Mouse (Mus musculus) liver, embryonic 11.5 days (tissue): ENCODE data around the gene Hkdc1. TPM values are rescaled to one million over a fixed set of nuclear protein-coding genes. Genes with fewer than 3 reads are reported as not detected.
A peak's percentile ranks its signal among the peaks of the same experiment; 100 is the strongest.

Experiments used
- ATAC-seq: fragments of 200-750 bp; cut with Nextera tagmentation; replicated peaks from 2 replicates; pipeline ENCODE4 v1.8.0; 2017; ENCODE audit warnings: moderate number of reproducible peaks, mild to moderate bottlenecking, moderate TSS enrichment, moderate library complexity; ENCODE audit not compliant: low FRiP score
- DNase-seq: peaks from one replicate; pipeline ENCODE4 v3.0.0-alpha.2; 2017; ENCODE audit warnings: low spot score
- H3K27ac ChIP-seq: fragments of 300-500 bp; sonication (generic); 2 replicates; pipeline ENCODE4 v1.5.1; 2014; ENCODE audit warnings: mild to moderate bottlenecking, low read depth, low read length, control low read depth
- H3K27me3 ChIP-seq: fragments of 300-500 bp; sonication (generic); replicated peaks from 2 replicates; pipeline ENCODE4 v1.6.1; 2014; ENCODE audit warnings: low read length, mixed read lengths; ENCODE audit not compliant: control insufficient read depth, insufficient read depth
- H3K36me3 ChIP-seq: fragments of 300-500 bp; sonication (generic); 2 replicates; pipeline ENCODE4 v1.6.1; 2014; ENCODE audit warnings: mild to moderate bottlenecking, low read length, moderate library complexity, mixed read lengths; ENCODE audit not compliant: control insufficient read depth, insufficient read depth
- H3K4me1 ChIP-seq: fragments of 300-500 bp; sonication (generic); replicated peaks from 2 replicates; pipeline ENCODE4 v1.6.1; 2014; ENCODE audit warnings: low read length, mixed read lengths; ENCODE audit not compliant: control insufficient read depth, insufficient read depth
- H3K4me2 ChIP-seq: fragments of 300-500 bp; sonication (generic); 2 replicates; pipeline ENCODE4 v1.6.1; 2014; ENCODE audit warnings: mild to moderate bottlenecking, control low read depth, moderate library complexity
- H3K4me3 ChIP-seq: fragments of 300-500 bp; sonication (generic); 2 replicates; pipeline ENCODE4 v1.5.1; 2014; ENCODE audit warnings: low read depth, low read length, control low read depth
- H3K9ac ChIP-seq: fragments of 300-500 bp; sonication (generic); 2 replicates; pipeline ENCODE4 v1.6.1; 2014; ENCODE audit warnings: low read depth, low read length, control low read depth
- H3K9me3 ChIP-seq: fragments of 300-500 bp; sonication (generic); 2 replicates; pipeline ENCODE4 v1.6.1; 2016; ENCODE audit warnings: low read length, inconsistent platforms, mixed read lengths; ENCODE audit not compliant: control insufficient read depth
- WGBS: fragments of 180-500 bp; shearing (Covaris S2); extraction: QIAGEN DNeasy Blood & Tissue Kit; methylation state at CpG from one replicate; pipeline ENCODE4 v1.1.7; 2014; 5-methylcytosine and 5-hydroxymethylcytosine counted together
- polyA plus RNA-seq: library from polyadenylated mRNA; unstranded; fragments of >200 nt; fragmentation: Nextera tagmentation; extraction: Ambion mirVana; gene quantifications from 2 replicates; pipeline ENCODE4 v1.2.1, GENCODE M21; 2014

Hkdc1 gene
- polyA plus RNA-seq, 1 experiment from 2014 or later = 6.6 TPM

- H3K9ac ChIP-seq = no peak overlapping the region
- H3K4me2 ChIP-seq = peak overlapping the region; percentile 75
- no peaks in the 10 kb centered on the region for H3K27me3 ChIP-seq
- H3K4me3 ChIP-seq = peak overlapping the region; percentile 48; the same call in 1 of the 2 replicates
- peak overlapping the region; percentile 17; the same call in 1 of the 2 replicates for H3K27ac ChIP-seq
- no peaks in the 10 kb centered on the region for H3K9me3 ChIP-seq
- peaks cover 66% of the 10 kb centered on the region for H3K4me1 ChIP-seq
- ATAC-seq = no peak
- no peaks in the 10 kb centered on the region for H3K36me3 ChIP-seq
- 25% methylated on average over 5 of the region's 5 CpGs for WGBS
- DNase-seq = no peak
Observed at GRCm38 (mm10) chr10:62338626-62339025, 83.7 kb downstream of the Hkdc1 start.

- Histone ChIP-seq H3K27me3 (no peaks in the 10 kb centered on the region), H3K4me1 (peaks cover 66% of the 10 kb centered on the region), H3K9me3 (no peaks in the 10 kb centered on the region), H3K4me3 (peak overlapping the region; percentile 48; the same call in 1 of the 2 replicates), H3K9ac (no peak overlapping the region; the same call in 1 of the 2 replicates), H3K27ac (peak overlapping the region; percentile 17; the same call in 1 of the 2 replicates), H3K36me3 (no peaks in the 10 kb centered on the region), H3K4me2 (peak overlapping the region; percentile 75)
- no peak for ATAC-seq
- no peak for DNase-seq
- WGBS = 54% methylated on average over 9 of the region's 9 CpGs
Observed at GRCm38 (mm10) chr10:62338176-62338575, 84.1 kb downstream of the Hkdc1 start.

- DNase-seq = no peak
- WGBS = 33% methylated on average over 12 of the region's 12 CpGs
- Histone ChIP-seq H3K9me3 (no peaks in the 10 kb centered on the region), H3K4me1 (peaks cover 68% of the 10 kb centered on the region), H3K4me3 (no peak overlapping the region), H3K27me3 (no peaks in the 10 kb centered on the region), H3K9ac (peak overlapping the region; percentile 42), H3K36me3 (no peaks in the 10 kb centered on the region), H3K27ac (peak overlapping the region; percentile 30), H3K4me2 (peak overlapping the region; percentile 40)
- no peak for ATAC-seq
Observed at GRCm38 (mm10) chr10:62336601-62337578, 85.4 kb downstream of the Hkdc1 start.

- Histone ChIP-seq H3K27ac (0 out of 2 replicates have a peak overlapping the region, but pooled peaks have one; percentile 30), H3K36me3 (no peaks in the 10 kb centered on the region), H3K9ac (no peak overlapping the region), H3K27me3 (no peaks in the 10 kb centered on the region), H3K4me3 (no peak overlapping the region), H3K4me2 (peak overlapping the region; percentile 45), H3K4me1 (peaks cover 72% of the 10 kb centered on the region), H3K9me3 (no peaks in the 10 kb centered on the region)
- ATAC-seq (no peak), DNase-seq (no peak)
- 14% methylated on average over 6 of the region's 6 CpGs for WGBS
Observed at GRCm38 (mm10) chr10:62335423-62335776, 86.9 kb downstream of the Hkdc1 start.

- peak overlapping the region; percentile 45 for H3K4me2 ChIP-seq
- 56% methylated on average over 20 of the region's 20 CpGs for WGBS
- H3K4me3 ChIP-seq = no peak overlapping the region
- H3K4me1 ChIP-seq = peaks cover 76% of the 10 kb centered on the region
- H3K27me3 ChIP-seq = no peaks in the 10 kb centered on the region
- H3K36me3 ChIP-seq = no peaks in the 10 kb centered on the region
- ATAC-seq (peak; percentile 47; the same call in 1 of the 2 replicates), DNase-seq (no peak)
- H3K27ac ChIP-seq = 0 out of 2 replicates have a peak overlapping the region, but pooled peaks have one; percentile 21
- no peak overlapping the region for H3K9ac ChIP-seq
- no peaks in the 10 kb centered on the region for H3K9me3 ChIP-seq
Observed at GRCm38 (mm10) chr10:62334686-62335422, 87.4 kb downstream of the Hkdc1 start.

GRCm38 (mm10) chr10:62333269-62333668, 89.0 kb downstream of the Hkdc1 start:
- H3K4me3 ChIP-seq = 0 out of 2 replicates have a peak overlapping the region, but pooled peaks have one; percentile 18
- no peaks in the 10 kb centered on the region for H3K27me3 ChIP-seq
- peak overlapping the region; percentile 31; the same call in 1 of the 2 replicates for H3K9ac ChIP-seq

More at GRCm38 (mm10) chr10:62333269-62333668, 89.0 kb downstream of the Hkdc1 start:
- H3K36me3 ChIP-seq = 0 out of 2 replicates have a peak, but pooled peaks cover 3% of the 10 kb centered on the region
- DNase-seq = no peak
- peaks cover 85% of the 10 kb centered on the region for H3K4me1 ChIP-seq
- H3K27ac ChIP-seq = peak overlapping the region; percentile 90
- 62% methylated on average over 14 of the region's 14 CpGs for WGBS
- ATAC-seq = no peak
- H3K9me3 ChIP-seq = no peaks in the 10 kb centered on the region
- H3K4me2 ChIP-seq = peak overlapping the region; percentile 65

Other genes with a start within 250 kb of the Hkdc1 start
- 13.8 and 14.1 TPM in 2 replicates for gene Tspan15, start 191.2 kb downstream of the Hkdc1 start, polyA plus RNA-seq
- not detected in 2 replicates for gene Tacr2, start 170.1 kb downstream of the Hkdc1 start, polyA plus RNA-seq
- 123 and 141 TPM in 2 replicates for gene Hk1, start 42.6 kb downstream of the Hkdc1 start, polyA plus RNA-seq
- 0.27 and 0.63 TPM in 2 replicates for gene 4930507D05Rik, start 27.0 kb upstream of the Hkdc1 start, polyA plus RNA-seq
- 40.4 and 41.5 TPM in 2 replicates for gene Supv3l1, start 27.2 kb upstream of the Hkdc1 start, polyA plus RNA-seq
- gene Vps26a, start 64.3 kb upstream of the Hkdc1 start, polyA plus RNA-seq = 77.4 and 87.8 TPM in 2 replicates
- gene Srgn, start 105.0 kb upstream of the Hkdc1 start, polyA plus RNA-seq = 59.2 and 66.1 TPM in 2 replicates
- 28.1 and 28.3 TPM in 2 replicates for gene Kif1bp, start 156.0 kb upstream of the Hkdc1 start, polyA plus RNA-seq
- 72.8 and 74.4 TPM in 2 replicates for gene Ddx21, start 179.8 kb upstream of the Hkdc1 start, polyA plus RNA-seq
- 89.8 and 90.1 TPM in 2 replicates for gene Ddx50, start 228.7 kb upstream of the Hkdc1 start, polyA plus RNA-seq